Mouse (Mus musculus) stomach, postnatal 0 days (tissue): ENCODE measurements at regions not wholly inside any gene's neighbourhood (a gene's known extent, or its start where the extent isn't known, plus 50 kb on each side); places are given as distances from the start of the nearest gene placed in this dataset.

ENCODE experiments used
- CTCF ChIP-seq: IDR thresholded peaks from 2 replicates; pipeline ENCODE4 v1.5.1; 2016; ENCODE audit warnings: antibody characterized with exemption, low read depth, mild to moderate bottlenecking, moderate library complexity
- EP300 ChIP-seq: optimal IDR thresholded peaks from 2 replicates; pipeline ENCODE3; 2016; ENCODE audit warnings: antibody characterized with exemption

GRCm38 (mm10) chr17:84037580-84038304 is 150.0 kb downstream of the Zfp36l2 start:
- no peak for TF ChIP-seq CTCF
- no peak for TF ChIP-seq EP300
